Mouse (Mus musculus) liver, adult (tissue): Measurements from ENCODE around the gene S1pr4.

ENCODE experiments used
- GATA4 ChIP-seq: IDR thresholded peaks from 2 replicates; pipeline ENCODE4 v1.6.1; 2014; ENCODE audit warnings: mild to moderate bottlenecking, low read length; ENCODE audit not compliant: insufficient replicate concordance

S1pr4 gene

DNA sequence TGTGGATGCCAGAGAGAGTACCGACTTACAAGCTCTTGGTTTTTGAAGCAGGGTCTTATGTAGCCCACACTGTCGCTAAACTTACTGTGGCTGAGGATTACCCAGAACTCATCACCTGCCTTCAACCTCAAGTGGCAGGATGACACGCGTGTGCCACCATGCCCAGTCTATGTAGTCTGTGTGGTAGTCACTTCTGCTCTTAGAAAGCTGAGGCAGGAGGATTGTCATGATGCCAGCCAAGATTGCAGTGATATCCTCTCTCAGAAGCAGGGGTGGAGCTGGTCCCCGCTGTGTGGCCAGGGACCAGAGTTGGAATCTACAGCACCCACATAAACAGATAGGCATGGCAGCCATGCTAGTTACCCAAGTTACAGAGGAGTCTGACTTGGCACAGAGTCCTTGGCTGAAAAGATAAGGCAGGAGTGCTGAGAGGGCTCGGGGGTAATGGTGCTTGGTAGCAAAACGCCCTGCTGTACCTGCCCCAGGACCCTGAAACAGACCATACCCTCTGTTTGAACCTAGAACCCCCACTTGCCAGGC is 14.4 kb downstream of the S1pr4 start:
- TF ChIP-seq GATA4 = no peak

DNA sequence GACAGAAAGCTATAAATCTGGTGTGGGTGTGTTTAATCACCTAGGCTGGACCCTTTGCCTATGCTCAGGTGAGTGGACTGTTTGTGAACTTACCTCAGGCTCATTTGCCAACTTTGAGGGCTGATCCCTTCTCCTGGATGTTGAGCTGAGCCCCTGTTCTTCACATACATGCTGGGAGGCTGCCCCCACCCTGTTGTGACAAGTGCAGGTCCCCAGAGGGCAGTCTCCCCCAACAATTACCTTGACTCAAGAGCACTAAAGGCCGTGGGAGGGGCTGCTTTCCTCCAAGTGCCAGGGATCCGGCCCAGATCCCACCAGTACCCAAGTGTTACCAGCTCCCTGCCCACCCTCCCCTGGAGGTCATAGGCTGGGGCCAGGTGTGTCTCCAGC is 14.9 kb downstream of the S1pr4 start:
- TF ChIP-seq GATA4 = no peak

DNA sequence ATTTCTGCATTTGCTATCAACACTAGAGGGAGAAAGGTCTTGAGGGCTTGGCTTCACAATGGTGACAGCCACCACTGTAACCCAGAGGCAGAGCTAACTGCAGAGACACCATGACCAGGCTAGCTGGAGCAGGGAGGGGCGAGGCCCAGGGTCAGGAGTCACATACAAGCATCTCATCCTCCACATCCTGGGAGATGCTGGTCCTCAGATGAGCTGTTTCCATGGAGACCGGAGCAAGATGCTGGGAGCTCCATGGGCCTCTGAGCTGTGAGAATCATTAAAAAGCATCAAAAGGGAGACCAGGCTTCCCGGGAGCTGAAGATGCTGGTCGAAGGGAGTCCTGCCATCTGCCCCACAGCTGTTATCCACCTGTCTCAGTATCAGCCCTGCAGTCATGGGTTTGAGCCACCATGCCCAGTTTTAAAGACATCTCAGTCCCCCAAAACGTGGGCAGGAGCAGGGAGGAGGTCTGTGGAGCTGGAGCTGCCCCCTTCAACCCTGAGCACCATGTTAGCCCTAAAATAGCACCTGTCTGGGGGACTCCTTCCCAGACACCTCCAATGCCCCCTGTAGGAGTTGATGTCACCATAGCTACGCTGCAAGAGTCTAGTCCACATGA is 15.4 kb downstream of the S1pr4 start:
- TF ChIP-seq GATA4 = no peak

DNA sequence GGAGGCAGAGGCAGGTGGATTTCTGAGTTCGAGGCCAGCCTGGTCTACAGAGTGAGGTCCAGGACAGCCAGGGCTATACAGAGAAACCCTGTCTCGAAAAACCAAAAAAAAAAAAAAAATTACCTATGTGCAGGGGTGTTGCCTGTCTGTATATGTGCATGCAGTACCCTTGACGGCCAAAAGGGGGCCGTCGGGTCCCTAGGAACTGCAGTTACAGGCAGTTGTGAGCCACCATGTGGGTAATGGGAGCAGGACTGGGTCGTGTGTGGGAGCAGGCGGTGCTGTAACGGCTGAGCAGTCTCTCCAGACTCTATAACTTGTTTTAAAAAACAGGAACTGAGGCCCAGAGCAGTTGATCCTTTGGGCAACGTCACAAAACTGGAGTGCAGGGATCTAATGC is 15.9 kb downstream of the S1pr4 start:
- no peak for TF ChIP-seq GATA4

DNA sequence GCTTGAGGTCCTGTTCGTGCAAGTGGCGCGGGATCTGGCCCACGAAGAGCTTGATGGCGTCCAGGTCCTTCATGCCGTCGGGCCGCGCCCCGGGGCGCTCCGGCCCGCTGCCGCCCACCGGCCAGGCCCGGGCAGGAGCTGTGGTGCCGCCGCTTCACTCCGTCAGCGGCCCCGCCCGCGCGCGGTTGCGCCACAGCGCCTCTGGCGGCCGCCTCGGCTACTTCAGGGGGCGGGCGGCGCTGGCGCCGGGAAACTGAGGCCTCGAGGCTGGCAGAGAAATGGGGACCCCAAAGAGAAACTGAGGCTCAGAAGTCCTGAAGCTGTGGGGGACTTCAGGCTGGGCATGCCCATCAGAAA is 17.4 kb downstream of the S1pr4 start, which contains the start of gene Celf5:
TSS of gene Celf5 (minus strand) at position 177 of the 357 bp plus-strand sequence.
- no peak for TF ChIP-seq GATA4

DNA sequence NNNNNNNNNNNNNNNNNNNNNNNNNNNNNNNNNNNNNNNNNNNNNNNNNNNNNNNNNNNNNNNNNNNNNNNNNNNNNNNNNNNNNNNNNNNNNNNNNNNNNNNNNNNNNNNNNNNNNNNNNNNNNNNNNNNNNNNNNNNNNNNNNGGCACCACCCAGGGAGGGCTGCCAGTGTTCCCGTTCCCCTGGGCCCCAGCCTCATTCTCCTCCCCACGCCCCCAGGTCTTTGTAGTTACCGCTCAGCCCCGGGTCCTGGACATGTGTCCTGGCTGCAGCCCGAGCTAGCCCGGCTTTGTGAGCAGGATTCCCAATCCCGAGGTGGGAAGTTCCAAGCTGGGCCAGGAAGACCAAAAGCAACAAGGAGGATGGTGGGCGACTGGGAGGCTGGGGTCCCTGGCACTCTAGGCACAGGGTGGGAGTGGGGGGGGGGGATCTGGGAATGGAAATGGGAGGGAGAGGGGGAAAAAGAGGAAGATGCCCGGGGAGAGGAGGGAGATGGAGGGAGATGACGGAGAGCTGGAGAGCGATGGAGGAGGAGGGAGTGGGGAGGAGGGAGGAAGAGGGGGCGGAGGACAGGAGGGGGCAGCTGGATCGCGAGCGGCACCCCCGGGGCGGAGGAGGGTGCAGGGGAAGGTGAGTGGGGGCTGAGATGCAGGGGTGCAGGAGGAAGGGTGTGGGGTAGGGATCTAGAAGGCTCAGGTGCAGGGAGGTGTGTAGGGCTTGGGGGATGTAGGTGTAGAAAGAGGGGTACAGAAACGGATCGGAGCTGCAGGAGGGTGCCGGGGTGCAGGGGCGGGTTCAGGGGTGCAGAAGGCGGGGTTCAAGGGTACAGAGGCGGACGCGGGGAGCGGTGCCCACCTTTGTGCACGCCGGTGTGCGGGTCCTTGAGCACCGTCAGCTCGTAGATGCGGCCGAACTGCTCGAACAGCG is 18.1 kb downstream of the S1pr4 start:
- no peak for TF ChIP-seq GATA4

DNA sequence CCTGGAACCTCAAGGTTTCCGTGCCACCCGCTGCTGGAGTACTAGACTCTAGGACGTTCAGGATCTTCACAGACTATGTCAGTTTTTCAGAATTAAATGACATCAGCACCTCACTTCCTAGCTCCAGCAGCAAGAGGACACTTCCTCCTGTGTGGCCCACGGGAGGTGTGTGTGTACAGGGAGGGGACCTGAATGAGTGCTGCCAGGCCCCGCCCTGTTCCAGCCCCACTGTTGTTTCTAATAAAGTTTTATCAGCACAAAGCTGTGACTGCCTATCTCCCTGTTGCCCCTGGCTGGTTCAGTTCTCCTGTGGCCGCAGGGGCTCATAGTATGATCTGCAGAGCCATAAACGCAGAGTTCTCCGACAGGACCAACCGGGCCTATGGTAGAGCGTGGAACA is 25.5 kb downstream of the S1pr4 start:
- no peak for TF ChIP-seq GATA4

DNA sequence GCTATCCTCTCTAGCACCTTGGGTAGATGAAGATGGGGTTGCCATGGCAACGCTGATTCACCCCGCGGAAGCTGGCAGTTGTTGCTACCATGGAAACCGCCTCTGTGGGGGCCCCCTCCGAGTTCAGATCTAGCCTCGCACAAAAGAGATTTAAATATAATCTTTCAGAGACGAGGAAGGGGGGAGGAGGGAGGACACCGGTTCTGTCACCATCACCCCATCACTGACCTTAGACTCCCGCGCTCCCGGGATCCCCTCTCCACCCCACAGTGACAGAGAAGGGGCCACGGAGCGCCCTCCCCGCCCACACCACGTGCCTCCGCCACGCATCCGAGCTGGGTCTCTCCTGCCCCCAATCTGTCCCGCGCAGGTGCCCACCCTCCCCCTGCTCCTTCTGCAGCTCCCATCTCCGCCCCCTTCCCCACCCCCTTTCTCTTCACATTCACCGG is 26.9 kb downstream of the S1pr4 start:
- no peak for TF ChIP-seq GATA4

DNA sequence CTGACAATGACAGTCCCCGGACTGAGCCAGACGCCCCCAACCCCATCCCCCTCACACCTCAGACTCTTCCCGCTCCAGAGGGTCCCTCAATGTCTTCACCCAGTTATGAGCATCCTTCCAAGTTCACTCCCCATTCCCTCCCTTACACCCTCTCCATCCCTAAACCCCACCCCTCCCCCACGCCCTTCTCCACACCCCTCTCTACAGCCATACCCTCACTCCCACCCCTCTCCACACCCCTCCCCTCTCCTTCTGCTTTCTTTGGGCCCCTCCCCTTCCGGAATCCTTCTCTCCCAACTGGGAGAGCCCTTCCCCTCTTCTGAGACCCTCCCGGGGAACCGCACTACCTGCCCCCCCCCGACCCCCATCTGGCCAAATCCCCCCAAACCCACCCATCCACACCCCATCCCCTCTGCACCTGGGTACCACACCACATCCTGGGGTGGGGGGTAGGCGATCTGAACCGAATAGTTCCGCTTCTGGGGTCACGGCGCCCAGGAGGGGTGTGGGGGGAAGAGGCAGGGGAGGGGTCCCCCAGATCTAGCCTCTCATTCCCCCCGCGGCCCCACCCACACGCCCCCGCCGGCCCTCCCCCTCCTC is 27.4 kb downstream of the S1pr4 start:
- TF ChIP-seq GATA4 = no peak

DNA sequence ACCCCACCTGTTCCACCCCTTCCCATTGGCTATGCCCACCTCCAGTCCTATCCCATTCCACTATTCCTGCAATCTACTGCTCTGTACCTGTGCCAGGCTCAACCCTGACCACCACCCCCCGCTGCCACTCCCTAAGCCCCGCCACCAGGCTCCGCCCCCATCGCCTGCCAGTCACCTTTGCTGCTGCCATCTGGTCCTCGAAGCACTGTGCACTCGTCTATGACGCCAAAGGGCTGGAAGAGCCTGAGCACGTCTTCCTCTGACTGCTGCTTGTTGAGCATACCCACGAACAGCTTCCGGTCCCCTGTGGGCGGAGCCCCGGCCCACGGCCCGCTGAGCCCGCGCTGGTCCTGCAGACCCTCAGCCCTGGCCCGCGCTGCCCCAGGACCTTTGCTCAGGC is 29.5 kb downstream of the S1pr4 start:
- TF ChIP-seq GATA4 = no peak

DNA sequence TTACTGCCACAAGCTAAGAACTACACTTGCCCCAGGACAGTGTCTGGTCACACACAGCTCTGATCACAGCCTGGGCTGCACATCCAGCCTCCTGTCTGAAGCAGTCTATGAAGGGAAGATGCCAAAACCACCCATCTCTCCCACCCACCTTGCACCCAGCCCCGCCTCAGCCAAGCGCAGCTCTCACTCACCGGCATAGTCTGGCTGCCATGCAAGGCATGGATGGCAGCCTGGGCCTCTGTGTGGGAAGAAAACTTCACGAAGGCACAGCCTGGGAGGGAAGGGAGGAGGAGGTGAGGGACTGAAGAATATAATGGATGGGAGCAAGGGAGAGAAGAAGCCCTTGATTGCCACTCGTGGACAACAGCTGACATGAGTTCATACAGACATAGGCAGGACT is 30.7 kb downstream of the S1pr4 start:
- TF ChIP-seq GATA4 = no peak

DNA sequence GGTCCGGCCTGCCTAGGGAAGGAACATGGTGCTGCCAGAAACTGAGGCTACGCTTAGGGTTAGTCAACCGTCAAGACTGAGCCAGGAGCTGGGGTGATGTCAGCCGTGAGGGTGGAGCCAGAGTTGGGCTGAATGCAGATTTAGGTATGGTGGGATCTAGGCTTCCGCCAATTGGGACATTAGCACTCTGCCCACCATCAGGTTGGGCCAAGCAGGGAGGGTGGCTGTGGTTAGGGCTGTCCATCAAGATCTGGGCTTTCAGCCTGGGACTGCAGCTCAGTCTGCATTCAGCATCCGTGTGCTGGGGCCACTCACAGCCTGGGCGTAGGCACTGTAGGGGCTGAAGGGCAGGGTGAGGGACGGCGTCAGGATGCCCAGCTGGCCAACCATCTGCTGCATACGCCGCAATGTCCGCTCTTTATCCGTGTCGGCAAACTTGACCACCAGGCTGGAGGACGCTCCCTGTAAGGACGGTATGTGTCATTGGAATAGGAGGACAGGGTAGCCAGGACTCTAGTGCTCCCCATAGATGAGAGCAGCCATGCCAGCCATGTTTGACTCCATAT is 32.2 kb downstream of the S1pr4 start:
- no peak for TF ChIP-seq GATA4

DNA sequence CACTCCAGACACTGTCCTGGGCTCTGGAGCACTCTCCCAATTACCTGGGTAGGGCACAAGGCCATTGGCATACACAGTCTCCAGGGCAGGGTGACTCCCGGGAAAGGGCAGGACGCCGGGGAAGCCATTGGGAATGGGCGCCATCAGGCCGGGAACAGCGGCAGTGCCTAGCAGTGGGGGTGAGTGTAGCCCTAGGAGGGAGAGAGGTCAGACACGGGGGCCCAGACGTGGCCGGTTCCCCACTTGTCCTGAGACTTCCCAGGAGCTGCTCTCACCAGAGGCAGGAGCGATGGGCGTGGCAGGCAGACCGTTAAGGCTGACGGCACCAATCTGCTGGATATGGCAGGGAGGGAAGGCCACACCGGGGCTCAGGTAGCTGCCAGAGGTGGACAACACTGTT is 33.1 kb downstream of the S1pr4 start:
- TF ChIP-seq GATA4 = no peak

DNA sequence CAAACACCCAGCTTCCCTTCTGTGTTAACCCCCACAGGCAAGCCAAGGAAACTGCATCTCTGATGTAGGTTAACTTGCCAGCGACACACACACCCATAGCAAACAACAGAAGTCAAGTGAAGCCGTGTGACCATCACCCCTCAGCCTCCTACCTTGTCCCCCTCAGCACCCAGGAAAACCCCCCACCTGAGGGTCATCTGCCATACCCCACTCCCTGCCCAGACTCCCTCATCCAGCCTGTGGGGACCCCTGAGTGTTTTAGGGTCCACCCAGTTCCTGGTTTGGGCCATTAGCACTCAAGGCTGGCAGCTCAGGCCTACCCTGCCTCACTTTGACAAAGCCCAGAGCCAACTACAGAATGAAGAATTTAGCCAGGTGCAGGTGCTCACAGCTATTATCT is 33.9 kb downstream of the S1pr4 start:
- TF ChIP-seq GATA4 = no peak

DNA sequence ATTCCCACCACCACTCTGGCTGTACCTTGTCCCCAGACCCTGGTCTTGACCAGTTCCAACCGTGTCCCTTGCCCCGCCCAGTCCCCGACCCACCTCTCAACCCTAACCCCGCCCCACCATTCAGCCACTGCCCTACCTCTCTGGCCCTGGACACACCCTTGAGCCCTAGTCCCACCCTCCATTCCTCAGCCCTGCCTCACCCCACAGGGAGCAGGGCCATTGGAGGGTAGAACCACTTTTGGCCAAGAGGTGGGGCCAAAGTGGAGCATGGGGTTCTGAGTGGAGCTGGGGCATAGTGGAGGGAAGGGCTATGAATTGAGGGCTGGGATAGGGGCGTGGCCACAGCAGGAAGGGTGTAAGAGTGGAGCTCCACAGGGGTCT is 34.7 kb downstream of the S1pr4 start:
- no peak for TF ChIP-seq GATA4
